13 mouse cellular contexts compared by ENCODE assay signal in genomic region chr8:63754812-63755211, GRCm38 (mm10).
"Had no signal": no experiment of that assay in that cellular context is flagged by ENCODE, and none has a peak within 500 bp of the region (broad histone marks: within the 10 kb centered on the region; RNA-seq: fewer than 3 reads in every experiment).

No protein-coding gene starts in this region.

- H3K4me3 ChIP-seq: limb, embryonic 13.5 days; midbrain, embryonic 12.5 days; stomach, embryonic 15.5 days had no signal

- H3K4me2 ChIP-seq: limb, embryonic 13.5 days; midbrain, embryonic 12.5 days; stomach, embryonic 15.5 days had no signal

- H3K27me3 ChIP-seq: limb, embryonic 13.5 days; midbrain, embryonic 12.5 days; stomach, embryonic 15.5 days had no signal

- H3K27ac ChIP-seq: limb, embryonic 13.5 days; liver, embryonic 14.5 days; midbrain, embryonic 12.5 days; stomach, embryonic 15.5 days had no signal

- ATAC-seq: lung, postnatal 0 days had no signal

- H3K9me3 ChIP-seq: limb, embryonic 13.5 days; midbrain, embryonic 12.5 days; stomach, embryonic 15.5 days had no signal

- H3K4me1 ChIP-seq: limb, embryonic 13.5 days; midbrain, embryonic 12.5 days; stomach, embryonic 15.5 days had no signal

- H3K9ac ChIP-seq: limb, embryonic 13.5 days; liver, embryonic 14.5 days; midbrain, embryonic 12.5 days; stomach, embryonic 15.5 days had no signal

- H3K36me3 ChIP-seq: limb, embryonic 13.5 days; midbrain, embryonic 12.5 days; stomach, embryonic 15.5 days had no signal

- DNase-seq: kidney, adult 18-20 months; left cerebral cortex, postnatal 4 days; lung, adult 2 months; lung, postnatal 36 days; right cerebral cortex, postnatal 4 days; spleen, adult 18-20 months; thymus, adult 2 months; thymus, postnatal 25 days had no signal
